Mouse (Mus musculus) erythroblast, embryonic 14.5 days (primary cell): ENCODE results near the gene Mageb3. TPM values are rescaled to one million over a fixed set of nuclear protein-coding genes. Genes with fewer than 3 reads are reported as not detected.
A peak's percentile ranks its signal among the peaks of the same experiment; 100 is the strongest.
"Not testable (repeated sequence)": the region's sequence is repeated elsewhere in the genome, so short reads cannot be mapped to it uniquely, and the experiment has no call there.

Experiments used
- H3K27me3 ChIP-seq: 2 replicates; pipeline ENCODE4 v1.6.1; 2012; ENCODE audit warnings: inconsistent platforms; ENCODE audit not compliant: control insufficient read depth
- H3K36me3 ChIP-seq: 2 replicates; pipeline ENCODE4 v1.6.1; 2012; ENCODE audit warnings: mild to moderate bottlenecking, inconsistent platforms; ENCODE audit not compliant: control insufficient read depth
- H3K4me1 ChIP-seq: 2 replicates; pipeline ENCODE4 v1.6.1; 2012; ENCODE audit warnings: inconsistent platforms; ENCODE audit not compliant: control insufficient read depth
- H3K4me3 ChIP-seq: replicated peaks from 2 replicates; pipeline ENCODE3; 2012; ENCODE audit warnings: moderate library complexity, mild to moderate bottlenecking, inconsistent platforms
- H3K9me3 ChIP-seq: 2 replicates; pipeline ENCODE4 v1.6.1; 2012; ENCODE audit warnings: low read length, inconsistent platforms, mixed read lengths; ENCODE audit not compliant: control insufficient read depth
- GATA1 ChIP-seq: IDR thresholded peaks from 2 replicates; pipeline ENCODE4 v1.6.1; 2012; ENCODE audit warnings: low read length, inconsistent platforms, mixed read lengths
- TAL1 ChIP-seq: IDR thresholded peaks from 3 replicates; pipeline ENCODE4 v1.6.1; 2012; ENCODE audit warnings: low read length, inconsistent platforms, mixed read lengths
- polyA plus RNA-seq: library from polyadenylated mRNA; stranded (reverse); fragments of >175 nt; gene quantifications from 2 replicates; pipeline ENCODE4 v1.2.3, GENCODE M21; 2012

The Mageb3 gene
- not detected in 2 replicates for polyA plus RNA-seq

- no peak for TF ChIP-seq TAL1
- no peak for TF ChIP-seq GATA1
- Histone ChIP-seq H3K4me3 (peak within 1 kb of the TSS; percentile 82), H3K27me3 (no peaks in the 10 kb centered on the region), H3K4me1 (peaks cover 27% of the 10 kb centered on the region), H3K9me3 (no peaks in the 10 kb centered on the region), H3K36me3 (peaks cover 20% of the 10 kb centered on the region)
Observed at GRCm38 (mm10) chr2:121955765-121956223, at the start of gene Mageb3, which contains the start of gene Ctdspl2. Gene Mageb3 (minus strand): TSS chr2:121956092. Gene Ctdspl2 (plus strand): TSS chr2:121956001.

- Histone ChIP-seq H3K36me3 (peaks cover 84% of the 10 kb centered on the region), H3K4me1 (no peaks in the 10 kb centered on the region), H3K4me3 (no peak overlapping the region), H3K27me3 (no peaks in the 10 kb centered on the region), H3K9me3 (no peaks in the 10 kb centered on the region)
- TF ChIP-seq TAL1 (no peak), GATA1 (no peak)
Observed at GRCm38 (mm10) chr2:121995738-121996137, 39.8 kb upstream of the Mageb3 start.

GRCm38 (mm10) chr2:121957216-121957792 is 1.4 kb upstream of the Mageb3 start:
- no peaks in the 10 kb centered on the region for H3K27me3 ChIP-seq
- H3K4me1 ChIP-seq = peaks cover 27% of the 10 kb centered on the region
- TF ChIP-seq TAL1 = no peak
- no peak; the same call in 1 of the 2 replicates for TF ChIP-seq GATA1
- H3K4me3 ChIP-seq = peak overlapping the region; percentile 82
- peaks cover 33% of the 10 kb centered on the region for H3K36me3 ChIP-seq
- H3K9me3 ChIP-seq = no peaks in the 10 kb centered on the region

DNA sequence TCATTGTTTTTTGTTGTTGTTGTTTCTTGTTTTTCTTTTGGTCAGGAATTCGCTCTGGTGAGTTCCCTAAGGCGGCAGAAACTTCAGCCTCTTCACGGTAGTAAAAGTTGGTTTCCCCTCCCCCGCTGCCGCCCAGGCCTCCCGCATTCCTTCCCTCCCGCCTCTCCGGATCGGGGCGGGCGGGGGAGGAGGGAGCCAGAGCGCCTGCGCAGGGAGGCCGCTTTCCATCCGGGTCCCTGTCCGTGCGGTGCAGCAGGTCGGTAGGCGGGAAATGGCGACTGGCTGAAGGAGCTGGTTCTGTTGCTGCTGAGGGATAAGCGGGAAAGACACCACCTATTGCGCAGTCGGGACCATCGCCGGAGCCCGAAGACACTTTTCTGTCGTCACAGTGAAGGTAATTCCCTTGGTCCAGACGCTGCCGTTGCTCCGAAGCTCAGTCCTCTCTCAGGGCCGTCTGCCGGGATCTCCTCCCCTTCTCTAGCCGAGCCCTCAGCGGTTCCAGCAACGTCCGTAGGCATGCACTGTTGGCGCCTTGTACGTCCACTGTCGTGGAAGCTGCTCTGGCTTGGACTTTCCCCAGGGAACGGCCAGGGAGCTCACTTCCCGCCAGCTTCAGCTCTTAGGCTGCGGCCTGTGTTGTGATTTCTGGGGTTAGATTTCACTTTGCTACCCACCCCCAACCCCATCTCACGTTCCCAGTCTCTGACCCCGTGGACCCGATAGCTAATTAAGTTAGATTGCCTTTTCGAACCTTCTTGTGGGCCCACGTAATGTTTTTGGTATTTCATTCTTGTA is 529 bp upstream of the Mageb3 start:
- Histone ChIP-seq H3K4me1 (peaks cover 27% of the 10 kb centered on the region), H3K9me3 (no peaks in the 10 kb centered on the region)

DNA sequence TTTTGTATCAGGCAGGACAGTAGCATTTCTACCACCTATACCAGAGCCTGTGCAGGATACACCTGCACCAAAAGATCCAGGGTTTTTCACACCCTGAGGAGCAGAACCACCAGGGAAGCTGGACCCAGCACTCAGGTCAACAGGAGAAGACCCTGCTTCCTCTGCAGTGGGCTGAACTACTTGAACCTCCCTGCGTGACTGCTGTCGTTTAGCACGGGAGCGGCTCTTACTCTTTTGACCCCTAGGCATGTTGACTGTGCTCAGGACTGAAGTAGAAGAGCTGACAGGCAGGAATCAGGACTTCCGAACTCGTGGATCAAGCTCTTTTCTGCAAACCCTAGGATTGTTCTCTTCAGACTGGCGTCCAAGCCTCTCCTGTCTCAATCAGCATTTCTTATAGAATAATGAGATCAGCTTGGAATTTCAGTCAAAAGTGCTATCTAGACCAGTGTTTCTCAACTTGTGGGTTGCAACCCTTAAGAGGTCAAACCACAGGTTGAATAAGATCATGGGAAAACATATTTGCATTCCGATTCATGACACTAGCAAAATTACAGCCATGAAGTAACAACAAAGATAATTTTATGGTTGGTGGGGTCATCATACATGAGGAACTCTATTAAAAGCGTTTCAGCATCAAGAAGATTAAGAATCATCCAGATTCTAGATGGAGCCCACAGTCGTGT is 778 bp downstream of the Mageb3 start:
- Histone ChIP-seq H3K36me3 (peaks cover 14% of the 10 kb centered on the region), H3K9me3 (no peaks in the 10 kb centered on the region), H3K4me1 (peaks cover 27% of the 10 kb centered on the region), H3K4me3 (peak overlapping the region; percentile 82), H3K27me3 (no peaks in the 10 kb centered on the region)
- TF ChIP-seq TAL1 (no peak), GATA1 (no peak)

More for the DNA sequence above, 529 bp upstream of the Mageb3 start:
- H3K27me3 ChIP-seq = no peaks in the 10 kb centered on the region
- TF ChIP-seq GATA1 (no peak), TAL1 (no peak)
- H3K4me3 ChIP-seq = peak overlapping the region; percentile 82
- peaks cover 26% of the 10 kb centered on the region for H3K36me3 ChIP-seq

DNA sequence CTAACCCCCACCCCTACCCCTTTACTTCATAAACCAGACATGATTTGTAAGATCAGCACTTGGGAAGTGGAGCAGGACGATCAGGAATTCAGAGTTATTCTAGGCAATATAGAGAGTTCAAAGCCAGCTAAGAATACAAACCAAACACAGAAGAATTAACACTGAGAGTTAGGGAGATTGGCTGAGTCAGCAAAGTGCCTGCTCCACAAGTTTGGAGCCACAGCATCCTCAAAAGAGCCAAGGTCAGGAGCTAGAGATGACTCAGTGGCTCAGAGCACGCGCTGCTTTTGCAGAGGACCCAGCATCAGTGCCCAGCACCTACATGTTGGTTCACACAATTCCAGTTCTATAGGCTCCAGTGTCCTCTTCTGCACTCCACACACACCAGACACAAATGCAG is 12.5 kb downstream of the Mageb3 start:
- H3K36me3 ChIP-seq = no peaks in the 10 kb centered on the region
- H3K27me3 ChIP-seq = no peaks in the 10 kb centered on the region
- peaks cover 3% of the 10 kb centered on the region for H3K4me1 ChIP-seq
- TF ChIP-seq TAL1 (no peak), GATA1 (no peak)
- no peak overlapping the region for H3K4me3 ChIP-seq
- no peaks in the 10 kb centered on the region for H3K9me3 ChIP-seq

- H3K27me3 ChIP-seq, H3K36me3 ChIP-seq, H3K9me3 ChIP-seq, H3K4me1 ChIP-seq, H3K4me3 ChIP-seq: not testable (repeated sequence)
Observed at GRCm38 (mm10) chr2:121937624-121938023, 18.3 kb downstream of the Mageb3 start.

DNA sequence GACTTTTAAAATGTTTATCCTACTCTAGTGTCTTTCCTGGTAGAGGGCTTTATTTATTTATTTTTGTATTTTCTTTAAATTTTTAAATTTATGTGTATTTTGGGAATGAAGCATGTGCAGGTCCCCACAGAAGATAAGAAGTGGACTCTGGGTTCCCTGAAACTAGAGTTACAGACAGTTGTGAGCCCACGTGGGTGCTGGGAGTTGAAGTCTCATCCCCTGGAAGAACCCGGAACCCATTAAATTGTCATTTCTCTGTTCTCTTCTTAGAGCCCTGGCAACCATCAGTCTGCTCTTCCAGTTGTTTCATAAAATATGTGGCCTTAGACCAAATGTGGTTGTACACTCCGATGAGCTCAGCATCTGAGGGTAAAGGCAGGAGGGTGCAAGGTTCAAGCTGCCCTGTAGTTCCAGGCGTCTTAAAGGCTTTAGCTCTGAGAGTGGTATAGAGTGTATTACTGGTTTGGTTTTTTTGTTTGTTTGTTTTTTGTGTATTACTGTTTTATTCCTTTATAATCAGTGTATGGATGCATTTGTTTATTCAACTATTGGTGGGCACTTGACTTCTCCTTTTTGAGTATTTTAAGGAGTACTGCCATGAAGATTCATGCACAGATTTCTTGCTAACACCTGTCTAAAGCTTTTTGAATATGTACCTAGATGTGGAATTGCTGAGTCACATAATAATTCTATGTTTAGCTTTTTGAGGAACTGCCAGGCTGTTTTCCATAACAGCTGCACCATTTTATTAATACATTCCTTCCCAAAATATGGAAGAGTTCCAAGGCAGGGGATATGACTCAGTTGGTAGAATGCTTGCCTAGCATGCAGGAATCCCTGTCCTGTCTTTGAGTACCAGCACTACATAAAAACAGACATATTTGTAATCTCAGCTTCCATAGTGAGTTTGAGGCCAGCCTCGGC is 39.6 kb downstream of the Mageb3 start:
- Histone ChIP-seq H3K27me3 (no peaks in the 10 kb centered on the region), H3K4me1 (no peaks in the 10 kb centered on the region; the same call in 1 of the 2 replicates), H3K9me3 (no peaks in the 10 kb centered on the region), H3K4me3 (no peak overlapping the region), H3K36me3 (no peaks in the 10 kb centered on the region; the same call in none of the 2 replicates)
- no peak for TF ChIP-seq GATA1
- no peak for TF ChIP-seq TAL1
